In the genomic region with DNA sequence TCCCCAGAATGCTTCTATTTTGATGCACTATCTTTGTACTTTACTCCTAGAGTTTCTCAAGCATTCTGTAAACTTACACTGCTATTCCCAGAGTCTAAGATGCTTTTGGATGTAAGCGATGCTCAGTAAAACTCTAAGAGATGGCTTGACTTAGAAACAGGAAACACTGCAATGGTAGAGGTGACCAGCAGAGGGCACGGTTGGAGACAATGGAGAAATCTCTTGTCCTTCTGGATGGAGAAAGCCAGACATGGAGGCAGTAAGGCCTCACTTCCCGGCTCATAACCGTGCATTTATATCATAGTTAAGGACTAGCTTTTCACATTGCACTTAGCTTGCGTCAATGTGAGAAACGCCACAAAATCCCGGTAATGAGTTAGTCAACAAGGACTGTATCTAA, we compare ENCODE assay signal across 11 mouse cellular contexts. TPM values are rescaled to one million over a fixed set of nuclear protein-coding genes. Genes with fewer than 3 reads are reported as not detected.
A peak's percentile ranks its signal among the peaks of the same experiment; 100 is the strongest.
DNase-seq lines count a peak whose midpoint lies in the region; TF ChIP-seq lines count a peak whose summit lies in the region.
"Had no signal": no experiment of that assay in that cellular context is flagged by ENCODE, and none has a peak within 500 bp of the region (broad histone marks: within the 10 kb centered on the region; RNA-seq: fewer than 3 reads in every experiment).

No protein-coding gene starts in this region.

- H3K79me3 ChIP-seq in C2C12 (ENCODE audit: low read depth), result no peaks in the 10 kb centered on the region

- DNase-seq in kidney, postnatal 10 days, result peak; percentile 43
- DNase-seq in kidney, postnatal 14 days, result no peak
- DNase-seq in 3T3-L1 (ENCODE audit: low read depth, low spot score), result peak; percentile 65
- peak; percentile 41 for DNase-seq in embryonic facial prominence, embryonic 10.5 days (ENCODE audit: low spot score)
- DNase-seq in adrenal gland, postnatal 14 days, result no peak
- DNase-seq in layer of hippocampus, adult 8-10 months (ENCODE audit: low spot score in 2 of 2), result no peak
- DNase-seq in adrenal gland, postnatal 4 days (ENCODE audit: low spot score in 2 of 2), result no peak
- DNase-seq: kidney, adult 9 months; right cerebral cortex, postnatal 14 days had no signal

- H3K36me3 ChIP-seq in C2C12 (ENCODE audit: control insufficient read depth, insufficient read depth), result no peaks in the 10 kb centered on the region
- no peaks in the 10 kb centered on the region for H3K36me3 ChIP-seq in embryonic facial prominence, embryonic 10.5 days (replicated peaks)

- no peak overlapping the region for H3K27ac ChIP-seq in embryonic facial prominence, embryonic 10.5 days (replicated peaks)

- H3K4me3 ChIP-seq in C2C12 (ENCODE audit: insufficient read depth, poor library complexity, severe bottlenecking), result no peak overlapping the region
- no peak overlapping the region for H3K4me3 ChIP-seq in embryonic facial prominence, embryonic 10.5 days
- H3K4me3 ChIP-seq: megakaryocyte, embryonic 14.5 days had no signal

- H3K27me3 ChIP-seq in C2C12 (ENCODE audit: control insufficient read depth, insufficient read depth, insufficient read length), result no peaks in the 10 kb centered on the region
- no peaks in the 10 kb centered on the region for H3K27me3 ChIP-seq in embryonic facial prominence, embryonic 10.5 days (replicated peaks; ENCODE audit: low read depth, poor library complexity, severe bottlenecking)
- H3K27me3 ChIP-seq: megakaryocyte, embryonic 14.5 days had no signal

- no peaks in the 10 kb centered on the region for H3K79me2 ChIP-seq in C2C12 (ENCODE audit: control insufficient read depth, insufficient read depth)

- WGBS in embryonic facial prominence, embryonic 10.5 days, result 72% methylated on average over 7 of the region's 7 CpGs

- H3K9me3 ChIP-seq in embryonic facial prominence, embryonic 10.5 days, result no peaks in the 10 kb centered on the region
- H3K9me3 ChIP-seq: megakaryocyte, embryonic 14.5 days had no signal

- peak; percentile 6 for TF ChIP-seq CTCF in C2C12 (IDR thresholded peaks at IDR 0.05; ENCODE audit: control insufficient read depth, insufficient read depth, insufficient read length)

- H3ac ChIP-seq in C2C12 (ENCODE audit: control insufficient read depth, insufficient read length, low read depth), result no peak overlapping the region

- H3K4me1 ChIP-seq in embryonic facial prominence, embryonic 10.5 days, result no peaks in the 10 kb centered on the region

TF ChIP-seq in C2C12, 6 proteins besides CTCF, POLR2A, EP300 and RAD21:
- TF ChIP-seq CEBPB (IDR thresholded peaks at IDR 0.05; ENCODE audit: low read depth) (no peak), USF1 (IDR thresholded peaks at IDR 0.05; ENCODE audit: low read depth) (no peak), MYOG (IDR thresholded peaks at IDR 0.05; ENCODE audit: control insufficient read depth, extremely low read depth, insufficient read length) (no peak), FOSL1 (IDR thresholded peaks at IDR 0.05; ENCODE audit: insufficient read depth, low read length, poor library complexity, severe bottlenecking) (no peak), MYOD1 (IDR thresholded peaks at IDR 0.05; ENCODE audit: control insufficient read depth, insufficient read length, low read depth) (no peak), MAX (IDR thresholded peaks at IDR 0.05) (no peak)

RNA-seq across cellular contexts. Expression of gene Gmpr, which starts 53.3 kb away (rescaled TPM):
- polyA plus RNA-seq in C2C12 (2012; fragmentation: generic; extraction: Trizol), result 12.9 TPM
- 22.5 and 25.6 TPM in 2 replicates for polyA plus RNA-seq in embryonic facial prominence, embryonic 10.5 days (2016; fragmentation: Nextera tagmentation; extraction: Ambion mirVana)
- total RNA-seq in adrenal gland, postnatal 14 days (2021), result 142 and 201 TPM in 2 replicates
- total RNA-seq in layer of hippocampus, adult 8-10 months (2022), result 10 to 100 TPM; 65.2 to 76.9 (median 67.4) TPM
- 10 to 100 TPM; 48.7 to 54.5 TPM for total RNA-seq in adrenal gland, postnatal 4 days (2021)

Comparison
In these comparisons a context has a peak if more than half of its experiments do, and no peak if none do; other contexts are left out.
1. DNase-seq: peak in kidney, postnatal 10 days (single experiment), 3T3-L1 (single experiment) and embryonic facial prominence, embryonic 10.5 days (single experiment); none in kidney, postnatal 14 days (single experiment), adrenal gland, postnatal 14 days (single experiment), layer of hippocampus, adult 8-10 months (0 of 2) and adrenal gland, postnatal 4 days (0 of 2).